Mouse (Mus musculus) CH12F3 (cell line): Measurements from ENCODE around the gene Commd7.

Experiments
- in situ Hi-C: fragments of 300-500 bp; cut with MboI; formaldehyde crosslinking; loops from 2 replicates; pipeline ENCODE4 v1.14.3; 2020; ENCODE audit warnings: low sequenced_read_pairs

Gene Commd7

GRCm38 (mm10) chr2:153592056-153593014 lies 40.2 kb downstream of the Commd7 start:
- in situ Hi-C loops: no loop called here

GRCm38 (mm10) chr2:153586515-153587174 lies 45.9 kb downstream of the Commd7 start:
- in situ Hi-C loops: no loop called here

GRCm38 (mm10) chr2:153585981-153586380 lies 46.6 kb downstream of the Commd7 start:
- in situ Hi-C loops: no loop called here

GRCm38 (mm10) chr2:153584396-153584795 lies 48.2 kb downstream of the Commd7 start:
- in situ Hi-C loops: loop anchor here (5.0 kb wide), 1 partner anchor 107 kb away; no protein-coding TSS in a partner anchor

- in situ Hi-C loops: loop anchor here (5.0 kb wide), 1 partner anchor 106 kb away; no protein-coding TSS in a partner anchor
Observed at GRCm38 (mm10) chr2:153583641-153584049, 48.9 kb downstream of the Commd7 start.

GRCm38 (mm10) chr2:153582876-153583585 lies 49.5 kb downstream of the Commd7 start:
- in situ Hi-C loops: loop anchor here (5.0 kb wide), 1 partner anchor 106 kb away; no protein-coding TSS in a partner anchor

GRCm38 (mm10) chr2:153581416-153581815 lies 51.2 kb downstream of the Commd7 start:
- in situ Hi-C loops: loop anchor here (5.0 kb wide), 1 partner anchor 104 kb away; no protein-coding TSS in a partner anchor

- in situ Hi-C loops: loop anchor here (5.0 kb wide), 1 partner anchor 103 kb away; no protein-coding TSS in a partner anchor
Observed at GRCm38 (mm10) chr2:153580458-153580985, 52.1 kb downstream of the Commd7 start.

GRCm38 (mm10) chr2:153580042-153580441 lies 52.5 kb downstream of the Commd7 start:
- in situ Hi-C loops: loop anchor here (5.0 kb wide), 1 partner anchor 103 kb away; no protein-coding TSS in a partner anchor

- in situ Hi-C loops: no loop called here
Observed at GRCm38 (mm10) chr2:153577122-153577521, 55.5 kb downstream of the Commd7 start.

GRCm38 (mm10) chr2:153576150-153576549 lies 56.4 kb downstream of the Commd7 start:
- in situ Hi-C loops: no loop called here

- in situ Hi-C loops: no loop called here
Observed at GRCm38 (mm10) chr2:153575554-153575953, 57.0 kb downstream of the Commd7 start.

- in situ Hi-C loops: no loop called here
Observed at GRCm38 (mm10) chr2:153573101-153573500, 59.5 kb downstream of the Commd7 start.

GRCm38 (mm10) chr2:153568541-153568940 lies 64.0 kb downstream of the Commd7 start:
- in situ Hi-C loops: no loop called here

- in situ Hi-C loops: no loop called here
Observed at GRCm38 (mm10) chr2:153568013-153568412, 64.6 kb downstream of the Commd7 start.
